In the genomic region with DNA sequence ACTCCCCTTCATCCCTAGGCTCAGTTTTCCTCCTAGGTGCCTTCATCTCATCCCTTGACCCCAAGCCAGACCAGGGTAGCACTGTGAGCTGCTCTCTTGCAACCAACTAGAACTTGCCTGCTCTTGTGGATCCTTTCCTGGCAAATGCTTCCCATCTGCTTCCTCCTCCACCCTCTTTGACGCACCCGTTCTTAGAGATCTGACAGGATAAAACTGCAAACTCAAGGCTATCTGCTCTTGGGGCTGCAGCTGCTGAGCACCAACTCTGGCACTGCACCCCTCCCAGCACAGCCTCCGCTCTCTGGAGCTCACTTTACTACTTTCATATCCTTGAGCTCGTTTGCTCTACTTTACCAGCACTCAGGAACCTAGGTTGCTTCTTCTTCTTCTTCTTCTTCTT, we compare ENCODE assay signal across 23 mouse cellular contexts. TPM values are rescaled to one million over a fixed set of nuclear protein-coding genes. Genes with fewer than 3 reads are reported as not detected.
"Had no signal": no experiment of that assay in that cellular context is flagged by ENCODE, and none has a peak within 500 bp of the region (broad histone marks: within the 10 kb centered on the region; RNA-seq: fewer than 3 reads in every experiment).

No protein-coding gene starts in this region.

- H3K4me2 ChIP-seq: lung, embryonic 14.5 days; midbrain, embryonic 12.5 days; neural tube, embryonic 13.5 days; neural tube, embryonic 15.5 days; stomach, embryonic 15.5 days had no signal

- DNase-seq: lung, adult 18-20 months; lung, embryonic 14.5 days; lung, postnatal 10 days; lung, postnatal 4 days; midbrain, embryonic 14.5 days; thymus, adult 18-20 months; thymus, postnatal 14 days; thymus, postnatal 36 days had no signal

- H3K4me3 ChIP-seq: midbrain, embryonic 10.5 days; midbrain, embryonic 12.5 days; myocyte; neural tube, embryonic 13.5 days; neural tube, embryonic 15.5 days; stomach, embryonic 15.5 days had no signal

- H3K4me1 ChIP-seq: midbrain, embryonic 10.5 days; midbrain, embryonic 12.5 days; stomach, embryonic 15.5 days had no signal

- H3K27ac ChIP-seq: liver, embryonic 14.5 days; midbrain, embryonic 10.5 days; midbrain, embryonic 12.5 days; neural tube, embryonic 13.5 days; neural tube, embryonic 15.5 days; stomach, embryonic 15.5 days; stomach, postnatal 0 days had no signal

- ATAC-seq: midbrain, embryonic 16.5 days had no signal

- H3K9ac ChIP-seq: liver, embryonic 14.5 days; lung, embryonic 14.5 days; midbrain, embryonic 12.5 days; neural tube, embryonic 13.5 days; neural tube, embryonic 15.5 days; stomach, embryonic 15.5 days had no signal

- H3K36me3 ChIP-seq: stomach, embryonic 15.5 days had no signal

- H3K9me3 ChIP-seq: midbrain, embryonic 10.5 days; midbrain, embryonic 12.5 days; neural tube, embryonic 13.5 days; neural tube, embryonic 15.5 days; stomach, embryonic 15.5 days had no signal

RNA-seq across cellular contexts. Expression of gene Kcnh4, which starts 11.1 kb away (rescaled TPM):
- total RNA-seq: megakaryocyte, adult 5-6 weeks; megakaryocyte-erythroid progenitor cell, adult 5-6 weeks had no signal
- polyA plus RNA-seq: liver, embryonic 14.5 days; liver, embryonic 16.5 days; lung, embryonic 14.5 days; lung, embryonic 16.5 days; thymus, postnatal 0 days had no signal

RNA-seq across cellular contexts. Expression of gene Hcrt, which starts 14.1 kb away (rescaled TPM):
- total RNA-seq: megakaryocyte, adult 5-6 weeks; megakaryocyte-erythroid progenitor cell, adult 5-6 weeks had no signal
- polyA plus RNA-seq: liver, embryonic 14.5 days; liver, embryonic 16.5 days; lung, embryonic 14.5 days; lung, embryonic 16.5 days; midbrain, embryonic 12.5 days; midbrain, embryonic 14.5 days; myocyte; neural tube, embryonic 11.5 days; neural tube, embryonic 13.5 days; stomach, embryonic 15.5 days; stomach, postnatal 0 days had no signal

RNA-seq across cellular contexts. Expression of gene Hspb9, which starts 35.0 kb away (rescaled TPM):
- total RNA-seq: megakaryocyte, adult 5-6 weeks; megakaryocyte-erythroid progenitor cell, adult 5-6 weeks had no signal
- polyA plus RNA-seq: lung, embryonic 16.5 days; midbrain, embryonic 16.5 days; neural tube, embryonic 11.5 days; neural tube, embryonic 15.5 days; stomach, embryonic 15.5 days; thymus, postnatal 0 days had no signal
